In genomic region chr3:95310968-95311882, GRCm38 (mm10) we compare ENCODE assay signal across 8 mouse cellular contexts. TPM values are rescaled to one million over a fixed set of nuclear protein-coding genes. Genes with fewer than 3 reads are reported as not detected.
DNase-seq lines count a peak whose midpoint lies in the region; ATAC-seq lines count a peak whose summit lies in the region.

No protein-coding gene starts in this region.

- WGBS in kidney, embryonic 15.5 days, result 67% methylated on average over 9 of the region's 9 CpGs
- 69% methylated on average over 9 of the region's 9 CpGs for WGBS in limb, embryonic 10.5 days

- H3K36me3 ChIP-seq in kidney, embryonic 15.5 days, result no peaks in the 10 kb centered on the region
- H3K36me3 ChIP-seq in limb, embryonic 10.5 days, result 0 out of 2 replicates have a peak, but pooled peaks cover 3% of the 10 kb centered on the region

- ATAC-seq in kidney, embryonic 15.5 days (replicated peaks; ENCODE audit: low FRiP score), result no peak

- H3K27me3 ChIP-seq in kidney, embryonic 15.5 days, result no peaks in the 10 kb centered on the region
- H3K27me3 ChIP-seq in limb, embryonic 10.5 days (ENCODE audit: low read depth, poor library complexity, severe bottlenecking), result no peaks in the 10 kb centered on the region

- intact Hi-C loops in heart, postnatal 10 days (cut with DNase I), result loop anchor here (2.0 kb wide), 1 partner anchor 84 kb away; no protein-coding TSS in a partner anchor

- no peak overlapping the region for H3K27ac ChIP-seq in kidney, embryonic 15.5 days
- no peak overlapping the region for H3K27ac ChIP-seq in limb, embryonic 10.5 days

- H3K9ac ChIP-seq in kidney, embryonic 15.5 days, result no peak overlapping the region

- no peaks in the 10 kb centered on the region for H3K9me3 ChIP-seq in kidney, embryonic 15.5 days (replicated peaks)
- H3K9me3 ChIP-seq in limb, embryonic 10.5 days (replicated peaks), result no peaks in the 10 kb centered on the region

- H3K4me1 ChIP-seq in kidney, embryonic 15.5 days, result peaks cover 33% of the 10 kb centered on the region
- peaks cover 12% of the 10 kb centered on the region for H3K4me1 ChIP-seq in limb, embryonic 10.5 days

- no peak overlapping the region for H3K4me3 ChIP-seq in kidney, embryonic 15.5 days (replicated peaks)
- no peak overlapping the region for H3K4me3 ChIP-seq in limb, embryonic 10.5 days

- DNase-seq in kidney, adult 11 months, result peak; percentile 83
- peak; percentile 48 for DNase-seq in T-cell, adult 2 months (ENCODE audit: low spot score)
- DNase-seq in cerebellum, postnatal 25 days, result peak; percentile 76 to 82
- peak; percentile 72 to 83 for DNase-seq in heart, postnatal 10 days
- peak; percentile 67 for DNase-seq in limb, embryonic 10.5 days (ENCODE audit: low spot score)
- peak; percentile 78 for DNase-seq in naive thymus-derived CD4-positive, alpha-beta T cell, adult 2 months (ENCODE audit: low read depth)
- peak; percentile 73 for DNase-seq in testis, postnatal 10 days (ENCODE audit: low spot score)

- H3K4me2 ChIP-seq in kidney, embryonic 15.5 days, result no peak overlapping the region

RNA-seq across cellular contexts. Expression of gene Cers2, which starts 3.4 kb away (rescaled TPM):
- 169 and 181 TPM in 2 replicates for polyA plus RNA-seq in kidney, embryonic 15.5 days (2015; fragmentation: Nextera tagmentation; extraction: Ambion mirVana)
- total RNA-seq in heart, postnatal 10 days (2021), result 10 to 100 TPM; 58.4 to 65.6 TPM
- polyA plus RNA-seq in limb, embryonic 10.5 days (2016; fragmentation: Nextera tagmentation; extraction: Ambion mirVana), result 131 and 144 TPM in 2 replicates

RNA-seq across cellular contexts. Expression of gene Anxa9, which starts 4.2 kb away (rescaled TPM):
- 6.2 and 6.5 TPM in 2 replicates for polyA plus RNA-seq in kidney, embryonic 15.5 days (2015; fragmentation: Nextera tagmentation; extraction: Ambion mirVana)
- under 1 TPM; 0.37 to 0.38 TPM for total RNA-seq in heart, postnatal 10 days (2021)
- polyA plus RNA-seq in limb, embryonic 10.5 days (2016; fragmentation: Nextera tagmentation; extraction: Ambion mirVana), result 1.2 and 1.6 TPM in 2 replicates

RNA-seq across cellular contexts. Expression of gene Prune1, which starts 29.3 kb away (rescaled TPM):
- polyA plus RNA-seq in kidney, embryonic 15.5 days (2015; fragmentation: Nextera tagmentation; extraction: Ambion mirVana), result 21.6 and 22.5 TPM in 2 replicates
- total RNA-seq in heart, postnatal 10 days (2021), result 10 to 100 TPM; 28.8 to 35.2 TPM
- 27.7 and 30.5 TPM in 2 replicates for polyA plus RNA-seq in limb, embryonic 10.5 days (2016; fragmentation: Nextera tagmentation; extraction: Ambion mirVana)

RNA-seq across cellular contexts. Expression of gene Mindy1, which starts 30.1 kb away (rescaled TPM):
- 39.2 and 46.2 TPM in 2 replicates for polyA plus RNA-seq in kidney, embryonic 15.5 days (2015; fragmentation: Nextera tagmentation; extraction: Ambion mirVana)
- total RNA-seq in heart, postnatal 10 days (2021), result 10 to 100 TPM; 27.7 TPM
- polyA plus RNA-seq in limb, embryonic 10.5 days (2016; fragmentation: Nextera tagmentation; extraction: Ambion mirVana), result 25.8 and 33.0 TPM in 2 replicates

RNA-seq across cellular contexts. Expression of gene Setdb1, which starts 45.8 kb away (rescaled TPM):
- polyA plus RNA-seq in kidney, embryonic 15.5 days (2015; fragmentation: Nextera tagmentation; extraction: Ambion mirVana), result 42.6 and 45.2 TPM in 2 replicates
- 10 to 100 TPM; 16.2 to 18.2 TPM for total RNA-seq in heart, postnatal 10 days (2021)
- polyA plus RNA-seq in limb, embryonic 10.5 days (2016; fragmentation: Nextera tagmentation; extraction: Ambion mirVana), result 57.1 and 62.9 TPM in 2 replicates
